Mouse (Mus musculus): ENCODE data around the gene Trdn. TPM values are rescaled to one million over a fixed set of nuclear protein-coding genes. Genes with fewer than 3 reads are reported as not detected.

Gene Trdn
- total RNA-seq, 4 experiments from 2014 or later, result 1,129 to 1,308 (median 1,210) TPM

DNA sequence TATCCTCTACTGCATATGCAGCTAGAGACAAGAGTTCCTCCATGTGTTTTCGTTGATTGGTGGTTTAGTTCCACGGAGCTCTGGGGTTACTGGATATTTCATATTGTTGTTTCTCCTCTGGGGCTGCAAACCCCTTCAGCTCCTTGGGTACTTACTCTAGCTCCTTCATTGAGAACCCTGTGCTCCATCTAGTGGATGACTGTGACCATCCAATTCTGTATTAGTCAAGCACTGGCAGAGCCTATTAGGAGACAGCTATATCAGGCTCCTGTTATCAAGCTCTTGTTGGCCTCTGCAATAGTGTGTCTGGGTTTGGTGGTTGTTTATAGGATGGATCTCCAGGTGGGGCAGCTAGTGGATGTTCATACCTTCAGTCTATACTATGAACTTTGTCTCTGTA lies 290.2 kb downstream of the Trdn start:
- no peak for DNase-seq (ENCODE audit: low spot score in 2 of 2)

DNA sequence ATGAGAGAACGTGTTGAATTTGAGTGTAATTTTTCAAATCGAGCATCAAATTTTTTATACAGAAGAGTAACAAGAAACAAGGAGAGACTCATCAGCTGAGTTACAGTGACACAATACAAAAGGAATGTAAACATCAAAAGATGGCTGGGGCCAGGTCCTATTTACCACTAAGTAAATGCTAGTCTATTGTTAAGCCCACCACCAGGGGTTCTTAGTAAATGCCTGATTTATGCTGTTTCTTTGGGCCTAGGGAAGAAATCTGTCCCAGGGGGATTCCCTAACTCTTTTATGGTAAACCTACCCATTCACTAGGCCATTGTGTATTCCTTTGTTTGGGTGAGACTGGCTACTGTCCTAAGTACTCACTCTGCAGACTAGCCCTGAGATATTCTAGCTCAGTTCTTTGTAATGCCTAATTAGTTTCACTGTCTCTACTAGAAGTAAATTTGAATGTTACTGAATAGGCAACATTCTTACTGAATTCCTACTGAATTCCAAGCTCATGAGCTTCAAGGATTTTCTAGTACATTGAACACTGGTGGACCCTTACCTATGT lies 295.2 kb downstream of the Trdn start:
- no peak for DNase-seq (ENCODE audit: low spot score in 2 of 2)

Other genes with a start within 250 kb of the Trdn start
- gene Nkain2, start 190.1 kb upstream of the Trdn start, total RNA-seq (2022), result 1 to 10 TPM in 1 of 4 experiments, under 1 TPM in 2, not detected in 1; 0.46 to 1.3 (median 0.61) TPM

All from gastrocnemius, adult 8-10 months (tissue).